Mouse (Mus musculus) forebrain, embryonic 14.5 days (tissue): ENCODE data around the gene S1pr2. TPM values are rescaled to one million over a fixed set of nuclear protein-coding genes. Genes with fewer than 3 reads are reported as not detected.
A peak's percentile ranks its signal among the peaks of the same experiment; 100 is the strongest.

ENCODE experiments used
- ATAC-seq: fragments of 200-750 bp; cut with Nextera tagmentation; 2 replicates; pipeline ENCODE4 v1.8.0; 2017; ENCODE audit warnings: mild to moderate bottlenecking, moderate library complexity
- DNase-seq: peaks from one replicate; pipeline ENCODE4 v3.0.0-alpha.2; 2015; ENCODE audit warnings: low spot score
- H3K27ac ChIP-seq: fragments of 300-500 bp; sonication (generic); 2 replicates; pipeline ENCODE4 v1.5.1; 2014; ENCODE audit warnings: low read depth, mild to moderate bottlenecking, control low read depth, low read length, moderate library complexity
- H3K27me3 ChIP-seq: fragments of 300-500 bp; sonication (generic); replicated peaks from 2 replicates; pipeline ENCODE4 v1.6.1; 2014; ENCODE audit warnings: low read length, control low read depth, mixed read lengths; ENCODE audit not compliant: control insufficient read depth, insufficient read depth
- H3K36me3 ChIP-seq: fragments of 300-500 bp; sonication (generic); 2 replicates; pipeline ENCODE4 v1.6.1; 2014; ENCODE audit warnings: low read length, control low read depth; ENCODE audit not compliant: control insufficient read depth, insufficient read depth
- H3K4me1 ChIP-seq: fragments of 300-500 bp; sonication (generic); 2 replicates; pipeline ENCODE4 v1.6.1; 2014; ENCODE audit warnings: antibody characterized with exemption, low read length, control low read depth; ENCODE audit not compliant: control insufficient read depth, insufficient read depth
- H3K4me2 ChIP-seq: fragments of 300-500 bp; sonication (generic); 2 replicates; pipeline ENCODE4 v1.6.1; 2014; ENCODE audit warnings: mild to moderate bottlenecking, control low read depth, low read length
- H3K4me3 ChIP-seq: fragments of 300-500 bp; sonication (generic); 2 replicates; pipeline ENCODE4 v1.5.1; 2014; ENCODE audit warnings: low read depth, low read length, control low read depth
- H3K9ac ChIP-seq: fragments of 300-500 bp; sonication (generic); 2 replicates; pipeline ENCODE4 v1.6.1; 2014; ENCODE audit warnings: mild to moderate bottlenecking, low read length, control low read depth, moderate library complexity
- H3K9me3 ChIP-seq: fragments of 300-500 bp; sonication (generic); replicated peaks from 2 replicates; pipeline ENCODE4 v1.6.1; 2016; ENCODE audit warnings: low read length, control low read depth, mixed read lengths; ENCODE audit not compliant: control insufficient read depth
- WGBS: fragments of 180-500 bp; shearing (Covaris S2); extraction: QIAGEN DNeasy Blood & Tissue Kit; methylation state at CpG from one replicate; pipeline ENCODE4 v1.1.7; 2014; 5-methylcytosine and 5-hydroxymethylcytosine counted together
- polyA plus RNA-seq: library from polyadenylated mRNA; unstranded; fragments of >200 nt; fragmentation: Nextera tagmentation; extraction: Ambion mirVana; gene quantifications from 2 replicates; pipeline ENCODE4 v1.2.1, GENCODE M21; 2014

The S1pr2 gene
- polyA plus RNA-seq, 1 experiment from 2014 or later: 7.8 TPM

GRCm38 (mm10) chr9:20991587-20991986 is 15.0 kb upstream of the S1pr2 start:
- no peak overlapping the region for H3K27ac ChIP-seq
- H3K4me3 ChIP-seq: no peak overlapping the region
- H3K9ac ChIP-seq: no peak overlapping the region
- no peaks in the 10 kb centered on the region for H3K36me3 ChIP-seq
- H3K4me1 ChIP-seq: no peaks in the 10 kb centered on the region
- no peaks in the 10 kb centered on the region for H3K9me3 ChIP-seq
- DNase-seq (no peak), ATAC-seq (no peak)
- WGBS: 92% methylated on average over 4 of the region's 4 CpGs
- no peaks in the 10 kb centered on the region for H3K27me3 ChIP-seq
- no peak overlapping the region for H3K4me2 ChIP-seq

DNA sequence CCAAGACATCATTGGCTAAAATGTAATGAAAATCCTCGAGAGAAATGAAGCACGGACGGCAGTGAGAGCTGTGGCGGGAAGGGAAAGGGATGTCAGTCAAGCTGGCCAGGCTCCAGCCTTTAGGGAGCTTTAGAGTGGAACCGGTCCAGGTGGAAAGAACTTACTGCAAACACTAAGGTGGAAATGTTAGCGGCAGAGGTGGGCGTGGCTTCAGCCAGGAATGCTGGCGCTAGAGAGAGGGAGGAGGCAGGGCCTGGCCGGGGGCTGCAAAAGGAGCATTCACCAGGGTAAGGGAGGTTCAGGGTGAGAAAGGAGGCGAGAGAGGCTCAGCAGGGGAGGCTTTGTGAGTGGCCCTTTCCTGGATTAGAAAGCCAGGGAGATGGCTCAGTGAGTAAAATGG is 14.3 kb upstream of the S1pr2 start:
- H3K4me3 ChIP-seq: no peak overlapping the region
- H3K27me3 ChIP-seq: no peaks in the 10 kb centered on the region
- no peaks in the 10 kb centered on the region for H3K4me1 ChIP-seq
- no peak overlapping the region for H3K27ac ChIP-seq
- WGBS: 4% methylated on average over 10 of the region's 10 CpGs
- H3K9me3 ChIP-seq: no peaks in the 10 kb centered on the region
- ATAC-seq (no peak), DNase-seq (no peak)
- H3K9ac ChIP-seq: peak overlapping the region; percentile 0; the same call in 1 of the 2 replicates
- no peaks in the 10 kb centered on the region for H3K36me3 ChIP-seq
- H3K4me2 ChIP-seq: no peak overlapping the region

DNA sequence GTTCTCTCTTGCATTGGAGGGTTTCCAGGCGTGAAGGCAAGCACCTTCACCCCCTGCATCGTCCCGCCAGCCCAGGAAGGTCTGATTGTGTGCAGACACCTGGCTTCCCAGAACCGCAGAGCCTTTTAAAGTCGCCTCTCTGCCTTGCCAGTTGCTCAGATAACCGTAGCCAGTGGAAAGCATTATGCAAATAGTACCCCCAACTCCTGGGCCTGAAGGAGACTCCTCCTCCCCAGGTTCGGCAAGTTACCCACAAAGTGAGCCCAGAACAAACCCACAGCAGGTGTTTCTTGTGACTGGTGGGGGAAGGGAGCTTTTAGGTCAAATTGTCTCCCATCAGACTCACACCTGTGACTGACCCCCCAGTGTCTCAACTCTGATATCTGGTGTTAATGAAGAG is 11.4 kb upstream of the S1pr2 start:
- Histone ChIP-seq H3K4me2 (no peak overlapping the region), H3K4me3 (no peak overlapping the region), H3K27me3 (no peaks in the 10 kb centered on the region), H3K9me3 (no peaks in the 10 kb centered on the region), H3K9ac (no peak overlapping the region), H3K36me3 (no peaks in the 10 kb centered on the region), H3K4me1 (no peaks in the 10 kb centered on the region), H3K27ac (no peak overlapping the region)
- ATAC-seq: no peak
- no peak for DNase-seq
- WGBS: 14% methylated on average over 7 of the region's 7 CpGs

DNA sequence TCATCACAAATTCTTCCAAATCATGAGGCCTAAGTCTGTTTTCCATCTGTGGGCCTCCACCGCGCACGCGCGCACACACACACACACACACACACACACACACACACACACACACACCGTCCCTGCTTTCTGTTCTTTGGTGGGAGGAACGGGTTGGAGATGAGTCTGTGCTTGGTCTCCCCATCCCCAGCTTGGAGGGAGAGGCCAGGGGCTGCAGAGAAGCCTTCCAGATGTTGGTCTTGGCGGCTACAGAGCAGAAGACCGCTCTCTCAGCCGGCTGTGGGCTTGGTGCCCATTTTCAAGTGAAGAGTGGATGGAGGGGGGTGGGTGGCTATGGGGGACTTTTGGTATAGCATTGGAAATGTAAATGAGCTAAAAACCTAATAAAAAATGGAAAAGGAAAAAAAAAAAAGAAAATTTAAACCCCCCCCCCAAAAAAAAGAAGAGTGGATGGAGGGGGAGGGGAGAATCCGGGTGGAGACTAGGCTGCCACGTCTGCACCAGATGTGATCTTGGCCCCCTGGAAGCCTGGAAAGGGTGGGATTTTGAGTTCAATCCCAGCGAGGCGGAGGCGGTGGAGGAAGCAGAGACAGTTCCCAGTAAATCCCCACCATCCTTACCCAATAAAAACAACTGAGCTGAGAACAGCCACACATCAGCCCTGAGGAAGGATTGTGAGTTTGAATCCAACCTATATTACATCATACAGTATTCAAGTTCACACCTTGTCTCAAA is 10.5 kb upstream of the S1pr2 start:
- H3K9me3 ChIP-seq: no peaks in the 10 kb centered on the region
- no peaks in the 10 kb centered on the region for H3K27me3 ChIP-seq
- no peaks in the 10 kb centered on the region for H3K4me1 ChIP-seq
- H3K27ac ChIP-seq: no peak overlapping the region
- DNase-seq (no peak), ATAC-seq (no peak)
- H3K4me2 ChIP-seq: no peak overlapping the region
- 65% methylated on average over 15 of the region's 15 CpGs for WGBS
- no peak overlapping the region for H3K9ac ChIP-seq
- no peak overlapping the region for H3K4me3 ChIP-seq
- H3K36me3 ChIP-seq: no peaks in the 10 kb centered on the region

GRCm38 (mm10) chr9:20983169-20983568 is 6.6 kb upstream of the S1pr2 start:
- Histone ChIP-seq H3K4me3 (no peak overlapping the region), H3K9ac (no peak overlapping the region), H3K4me2 (no peak overlapping the region), H3K9me3 (no peaks in the 10 kb centered on the region), H3K4me1 (no peaks in the 10 kb centered on the region), H3K27ac (no peak overlapping the region), H3K27me3 (no peaks in the 10 kb centered on the region), H3K36me3 (no peaks in the 10 kb centered on the region)
- no peak for ATAC-seq
- WGBS: 78% methylated on average over 5 of the region's 5 CpGs
- no peak for DNase-seq

DNA sequence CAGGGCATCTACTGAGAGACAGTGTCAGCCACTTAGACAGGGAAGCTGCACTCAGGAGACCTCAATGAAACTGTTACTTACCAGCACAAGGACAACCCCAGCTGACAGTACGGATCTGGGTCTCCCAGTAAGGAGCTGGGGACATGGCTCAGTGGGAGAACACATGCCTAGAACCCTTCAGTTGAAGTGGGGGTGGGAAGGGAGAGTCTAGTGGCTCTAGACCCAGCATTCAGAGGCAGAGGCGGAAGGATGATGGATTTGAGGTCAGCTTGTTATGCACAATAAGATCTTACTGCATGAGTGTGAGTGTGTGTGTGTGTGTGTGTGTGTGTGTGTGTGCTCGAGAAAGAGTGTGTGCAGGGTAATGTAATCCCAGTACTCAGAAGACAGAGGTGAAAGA is 5.6 kb upstream of the S1pr2 start:
- Histone ChIP-seq H3K9ac (no peak overlapping the region), H3K4me1 (no peaks in the 10 kb centered on the region), H3K4me2 (no peak overlapping the region), H3K9me3 (no peaks in the 10 kb centered on the region), H3K36me3 (no peaks in the 10 kb centered on the region), H3K27me3 (no peaks in the 10 kb centered on the region), H3K4me3 (no peak overlapping the region), H3K27ac (no peak overlapping the region)
- WGBS: 65% methylated on average over 3 of the region's 3 CpGs
- DNase-seq: no peak
- no peak for ATAC-seq

DNA sequence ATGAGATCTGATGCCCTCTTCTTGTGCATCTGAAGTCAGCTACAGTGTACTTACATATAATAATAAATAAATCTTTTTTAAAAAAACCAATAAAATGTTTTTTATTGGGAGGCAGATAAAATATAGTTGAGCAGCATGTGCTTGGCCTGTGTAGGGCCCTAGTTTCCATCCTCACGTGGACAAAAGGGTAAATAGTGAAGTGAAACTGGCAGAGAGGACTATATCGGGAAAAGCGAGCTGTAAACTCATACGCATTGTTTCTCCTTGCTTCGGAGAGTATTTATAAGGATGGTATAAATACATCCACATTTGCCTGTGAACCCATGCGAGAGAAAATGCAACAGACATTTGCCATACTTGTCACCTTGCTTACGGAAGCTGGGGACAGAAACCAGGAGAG is 3.2 kb upstream of the S1pr2 start:
- 87% methylated on average over 7 of the region's 7 CpGs for WGBS
- Histone ChIP-seq H3K27ac (no peak overlapping the region), H3K4me1 (peaks cover 10% of the 10 kb centered on the region), H3K9me3 (no peaks in the 10 kb centered on the region), H3K9ac (no peak overlapping the region), H3K36me3 (no peaks in the 10 kb centered on the region), H3K4me3 (no peak overlapping the region), H3K27me3 (no peaks in the 10 kb centered on the region), H3K4me2 (no peak overlapping the region)
- DNase-seq (no peak), ATAC-seq (no peak)

GRCm38 (mm10) chr9:20979181-20979580 is 2.6 kb upstream of the S1pr2 start:
- Histone ChIP-seq H3K9me3 (no peaks in the 10 kb centered on the region), H3K4me2 (no peak overlapping the region), H3K27ac (no peak overlapping the region), H3K4me3 (no peak overlapping the region), H3K9ac (no peak overlapping the region), H3K27me3 (no peaks in the 10 kb centered on the region), H3K36me3 (no peaks in the 10 kb centered on the region), H3K4me1 (peaks cover 10% of the 10 kb centered on the region)
- DNase-seq: no peak
- WGBS: 75% methylated on average over 5 of the region's 5 CpGs
- no peak for ATAC-seq

DNA sequence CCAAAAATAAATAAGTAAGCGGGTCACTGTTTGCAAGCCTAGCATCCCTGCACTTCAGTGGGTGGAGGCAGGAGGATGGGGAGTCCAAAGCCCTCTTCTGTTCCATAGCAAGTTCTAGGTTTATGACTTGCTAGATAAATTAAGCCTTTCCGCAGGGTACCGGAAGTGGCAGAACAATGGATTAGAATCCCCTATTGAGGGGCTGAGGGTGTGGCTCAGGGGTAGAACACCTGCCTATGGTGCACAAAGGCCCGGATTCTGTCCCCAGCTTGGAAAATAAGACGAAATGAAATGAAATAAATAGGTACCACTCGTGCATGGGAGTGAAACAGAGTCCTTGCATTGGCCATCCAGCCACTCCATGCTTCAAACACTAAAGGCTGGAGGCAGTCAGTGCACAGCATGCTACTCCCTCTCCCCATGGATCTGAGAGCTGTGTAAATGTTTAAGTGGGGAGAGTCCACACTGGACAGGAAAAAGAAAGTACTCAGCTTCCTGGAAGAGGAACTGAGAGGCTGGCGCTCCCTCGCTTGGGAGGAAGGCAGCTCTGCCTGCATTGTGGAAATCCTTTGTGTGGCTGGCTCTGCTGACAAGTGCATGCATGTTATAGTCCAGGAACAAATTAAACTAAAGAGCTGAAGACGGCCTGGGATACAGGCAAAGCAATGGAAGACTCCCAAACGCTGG is 2.0 kb upstream of the S1pr2 start:
- Histone ChIP-seq H3K9ac (no peak overlapping the region), H3K36me3 (no peaks in the 10 kb centered on the region), H3K27ac (no peak overlapping the region), H3K4me2 (no peak overlapping the region), H3K27me3 (no peaks in the 10 kb centered on the region), H3K4me3 (no peak overlapping the region), H3K4me1 (peaks cover 10% of the 10 kb centered on the region), H3K9me3 (no peaks in the 10 kb centered on the region)
- 59% methylated on average over 10 of the region's 10 CpGs for WGBS
- no peak for DNase-seq
- ATAC-seq: no peak
